ENCODE assay signal across 8 mouse cellular contexts in the genomic region with DNA sequence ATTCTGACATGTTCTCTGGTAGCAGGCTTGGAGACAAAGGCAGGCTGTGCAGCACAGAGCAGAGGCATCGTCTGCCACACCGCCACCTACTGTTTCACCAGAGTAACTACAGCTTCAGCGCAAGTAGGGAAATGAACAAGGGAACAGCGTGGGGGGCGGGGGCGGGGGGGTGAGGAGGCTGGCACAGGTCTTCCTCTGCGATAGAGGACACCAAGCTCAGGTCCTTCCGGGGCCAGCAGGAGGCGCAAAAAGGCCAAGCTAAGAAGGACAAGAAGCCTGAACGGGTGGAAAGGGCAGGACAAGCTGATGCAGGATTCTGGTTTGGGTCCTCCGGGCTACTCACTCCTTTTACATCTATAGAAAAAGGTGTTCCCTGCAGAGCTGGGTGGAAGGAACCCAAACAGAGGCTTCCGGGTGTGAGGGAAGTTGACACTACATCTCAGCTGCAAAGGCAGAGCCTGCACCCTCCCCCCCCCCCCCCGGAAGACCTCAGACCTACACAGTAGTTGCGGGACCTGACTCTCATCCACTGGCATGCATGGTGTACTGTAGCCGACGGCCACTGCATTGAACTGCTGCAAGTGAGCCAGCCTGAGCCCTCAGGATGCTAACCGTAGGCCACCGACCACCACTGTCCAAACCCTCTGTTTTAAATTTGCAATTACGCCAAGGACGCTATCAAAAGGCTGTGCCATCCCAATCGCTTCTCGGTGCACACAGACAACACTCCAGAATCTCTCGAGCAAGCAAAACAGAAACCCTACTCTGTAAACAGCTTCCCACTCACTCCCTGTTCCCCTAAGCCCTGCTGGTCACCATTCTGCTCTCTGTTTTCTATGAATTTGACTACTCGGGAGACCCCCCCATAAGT.
DNase-seq lines count a peak whose midpoint lies in the region; ATAC-seq and TF ChIP-seq lines count a peak whose summit lies in the region.

No protein-coding gene starts in this region.

- peaks cover 3% of the 10 kb centered on the region; the same call in 1 of the 2 replicates for H3K4me1 ChIP-seq in limb, embryonic 15.5 days
- H3K4me1 ChIP-seq in midbrain, postnatal 0 days (ENCODE audit: insufficient read depth, low read length), result peaks cover 5% of the 10 kb centered on the region; the same call in 1 of the 2 replicates
- H3K4me1 ChIP-seq in stomach, embryonic 16.5 days (ENCODE audit: control insufficient read depth, insufficient read depth, low read length), result peaks cover 6% of the 10 kb centered on the region; the same call in 1 of the 2 replicates

- no peaks in the 10 kb centered on the region for H3K27me3 ChIP-seq in limb, embryonic 15.5 days
- no peaks in the 10 kb centered on the region for H3K27me3 ChIP-seq in midbrain, postnatal 0 days (ENCODE audit: insufficient read depth, low read length)
- no peaks in the 10 kb centered on the region for H3K27me3 ChIP-seq in stomach, embryonic 16.5 days (ENCODE audit: control insufficient read depth, insufficient read depth, low read length)

- no peak overlapping the region for H3K9ac ChIP-seq in limb, embryonic 15.5 days
- H3K9ac ChIP-seq in midbrain, postnatal 0 days (replicated peaks; ENCODE audit: low read length, poor library complexity, severe bottlenecking), result peak overlapping the region; percentile 42
- H3K9ac ChIP-seq in stomach, embryonic 16.5 days (ENCODE audit: low read length), result 0 out of 2 replicates have a peak overlapping the region, but pooled peaks have one; percentile 47

- DNase-seq in 3T3-L1 (ENCODE audit: low read depth, low spot score), result peak; percentile 76
- DNase-seq in adrenal gland, adult 2 months, result peak; percentile 46
- peak; percentile 89 for DNase-seq in embryo, embryonic 9.5 days (ENCODE audit: extremely low spot score)
- DNase-seq in heart, adult 8-10 months (ENCODE audit: low spot score), result peak; percentile 32
- peak; percentile 41 to 61 for DNase-seq in kidney, adult 8-10 months
- DNase-seq in midbrain, postnatal 0 days (ENCODE audit: low spot score), result peak; percentile 89

- peak; percentile 69; the same call in 1 of the 2 replicates for ATAC-seq in limb, embryonic 15.5 days (ENCODE audit: insufficient number of reproducible peaks, low FRiP score, low TSS enrichment, low read depth)
- peak; percentile 89 for ATAC-seq in midbrain, postnatal 0 days (ENCODE audit: low FRiP score)
- peak; percentile 83; the same call in 1 of the 2 replicates for ATAC-seq in stomach, embryonic 16.5 days (ENCODE audit: insufficient read depth, low FRiP score)

- peak overlapping the region; percentile 72 for H3K4me2 ChIP-seq in limb, embryonic 15.5 days
- H3K4me2 ChIP-seq in midbrain, postnatal 0 days (ENCODE audit: low read depth, low read length, poor library complexity, severe bottlenecking), result peak overlapping the region; percentile 57
- H3K4me2 ChIP-seq in stomach, embryonic 16.5 days (ENCODE audit: low read depth, low read length), result peak overlapping the region; percentile 70

- no peaks in the 10 kb centered on the region for H3K9me3 ChIP-seq in limb, embryonic 15.5 days
- no peaks in the 10 kb centered on the region for H3K9me3 ChIP-seq in midbrain, postnatal 0 days (ENCODE audit: low read length)
- H3K9me3 ChIP-seq in stomach, embryonic 16.5 days (replicated peaks; ENCODE audit: control insufficient read depth, low read length), result no peaks in the 10 kb centered on the region

- no peak overlapping the region for H3K27ac ChIP-seq in limb, embryonic 15.5 days
- peak overlapping the region; percentile 68 for H3K27ac ChIP-seq in midbrain, postnatal 0 days (ENCODE audit: low read depth, low read length)
- no peak overlapping the region for H3K27ac ChIP-seq in stomach, embryonic 16.5 days (ENCODE audit: low read length)

- H3K36me3 ChIP-seq in limb, embryonic 15.5 days, result no peaks in the 10 kb centered on the region
- no peaks in the 10 kb centered on the region for H3K36me3 ChIP-seq in midbrain, postnatal 0 days (ENCODE audit: insufficient read depth, low read length)
- no peaks in the 10 kb centered on the region for H3K36me3 ChIP-seq in stomach, embryonic 16.5 days (ENCODE audit: control insufficient read depth, insufficient read depth, low read length)

- H3K4me3 ChIP-seq in limb, embryonic 15.5 days, result peak overlapping the region; percentile 42
- H3K4me3 ChIP-seq in midbrain, postnatal 0 days (ENCODE audit: low read depth, low read length), result peak overlapping the region; percentile 31
- peak overlapping the region; percentile 43 for H3K4me3 ChIP-seq in stomach, embryonic 16.5 days (replicated peaks; ENCODE audit: low read length)

- WGBS in limb, embryonic 15.5 days, result 11% methylated on average over 24 of the region's 24 CpGs
- WGBS in midbrain, postnatal 0 days, result 6% methylated on average over 22 of the region's 24 CpGs
- WGBS in stomach, embryonic 16.5 days, result 9% methylated on average over 24 of the region's 24 CpGs

- TF ChIP-seq CTCF in midbrain, postnatal 0 days (IDR thresholded peaks at IDR 0.05), result peak; percentile 85

Comparison
In these comparisons a context has a peak if more than half of its experiments do, and no peak if none do; other contexts are left out.
1. DNase-seq: peak in every context shown above with its lines; median percentile 89 in embryo, embryonic 9.5 days; 89 in midbrain, postnatal 0 days; 76 in 3T3-L1; 51 in kidney, adult 8-10 months; 46 in adrenal gland, adult 2 months; 32 in heart, adult 8-10 months.